Mouse (Mus musculus) olfactory bulb, adult 2 months (tissue): Measurements from ENCODE around the gene B9d2.

ENCODE experiments used
- CTCF ChIP-seq: fragments of 200-500 bp; IDR thresholded peaks from 2 replicates; pipeline ENCODE4 v1.5.1; 2012; ENCODE audit warnings: low read depth, mild to moderate bottlenecking, low read length, moderate library complexity; ENCODE audit not compliant: insufficient read depth
- POLR2A ChIP-seq: fragments of 200-500 bp; IDR thresholded peaks from 2 replicates; pipeline ENCODE4 v1.6.1; 2012; ENCODE audit warnings: mild to moderate bottlenecking, low read depth, low read length, moderate library complexity; ENCODE audit not compliant: insufficient read depth

GRCm38 (mm10) chr7:25711731-25712197 is 31.2 kb downstream of the B9d2 start:
- no peak for TF ChIP-seq POLR2A
- no peak for TF ChIP-seq CTCF
